Mouse (Mus musculus) left cerebral cortex, adult 6 months (tissue): ENCODE data around the gene Gm3055. TPM values are rescaled to one million over a fixed set of nuclear protein-coding genes. Genes with fewer than 3 reads are reported as not detected.

Experiments
- long read RNA-seq, 2 experiments: library from polyadenylated mRNA; unstranded; transcript quantifications; one replicate each; pipeline ENCODE4 v2.0.0; 2019 to 2020
- polyA plus RNA-seq: library from polyadenylated mRNA; unstranded; fragments of <200 nt; fragmentation: Nextera tagmentation; gene quantifications from 2 replicates; pipeline ENCODE4 v1.2.3, GENCODE M21; 2021

Gene Gm3055
- 4.9 and 5.7 TPM in 2 replicates for polyA plus RNA-seq
- long read RNA-seq, experiment 1, transcript Gm3055-203 (4 exons, 625 nt), result major isoform, 20 of 50 reads
- long read RNA-seq, experiment 1, partial matches to known transcripts, result 1 of 50 reads
- long read RNA-seq, experiment 1, other reads (novel, unspliced or antisense), result 29 of 50 reads
- long read RNA-seq, experiment 2, partial matches to known transcripts, result 0 of 6 reads
- long read RNA-seq, experiment 2, other reads (novel, unspliced or antisense), result 5 of 6 reads

GRCm38 (mm10) chr10:81770506-81771403 lies at the start of gene Gm3055:
Gene Gm3055, minus strand, starts transcription at chr10:81771161.

GRCm38 (mm10) chr10:81811899-81812298 lies 40.9 kb upstream of the Gm3055 start, which contains the start of gene Gm4767:
Gene Gm4767, plus strand, starts transcription at chr10:81812186.

GRCm38 (mm10) chr10:81704531-81705301 lies 66.2 kb downstream of the Gm3055 start, which contains the start of gene Zfp433:
Gene Zfp433, plus strand, starts transcription at chr10:81704825.

Other genes with a start within 250 kb of the Gm3055 start
- gene Gna15, start 246.9 kb downstream of the Gm3055 start, polyA plus RNA-seq, result 2.4 and 4.3 TPM in 2 replicates
- 63.0 and 113 TPM in 2 replicates for gene Gna11, start 226.0 kb downstream of the Gm3055 start, polyA plus RNA-seq
- 171 and 487 TPM in 2 replicates for gene Aes, start 211.7 kb downstream of the Gm3055 start, polyA plus RNA-seq
- 5.1 and 7.2 TPM in 2 replicates for gene Tle2, start 196.6 kb downstream of the Gm3055 start, polyA plus RNA-seq
- 10.2 and 12.4 TPM in 2 replicates for gene Tle6, start 170.1 kb downstream of the Gm3055 start, polyA plus RNA-seq
- 0.35 and 0.51 TPM in 2 replicates for gene BC025920, start 164.9 kb downstream of the Gm3055 start, polyA plus RNA-seq
- gene Sirt6, start 143.4 kb downstream of the Gm3055 start, polyA plus RNA-seq, result 19.2 and 25.8 TPM in 2 replicates
- 25.8 and 27.9 TPM in 2 replicates for gene Ankrd24, start 142.6 kb downstream of the Gm3055 start, polyA plus RNA-seq
- 1.6 and 1.7 TPM in 2 replicates for gene Gm10778, start 122.1 kb downstream of the Gm3055 start, polyA plus RNA-seq
- 4.7 and 5.4 TPM in 2 replicates for gene Zfp433, start 66.3 kb downstream of the Gm3055 start, polyA plus RNA-seq
- 0.90 and 0.92 TPM in 2 replicates for gene Gm4767, start 41.0 kb upstream of the Gm3055 start, polyA plus RNA-seq
- 3.2 and 4.0 TPM in 2 replicates for gene Gm32687, start 92.8 kb upstream of the Gm3055 start, polyA plus RNA-seq
- 1.7 and 1.8 TPM in 2 replicates for gene Zfp781, start 159.3 kb upstream of the Gm3055 start, polyA plus RNA-seq